Mouse (Mus musculus) heart, postnatal 0 days (tissue): ENCODE results near the gene Ndufs8.

Experiments
- CTCF ChIP-seq: IDR thresholded peaks from 2 replicates; pipeline ENCODE4 v1.5.1; 2016; ENCODE audit warnings: antibody characterized with exemption, control low read depth, low read depth
- EP300 ChIP-seq: IDR thresholded peaks from 2 replicates; pipeline ENCODE4 v1.6.1; 2016; ENCODE audit warnings: antibody characterized with exemption, low read depth

DNA sequence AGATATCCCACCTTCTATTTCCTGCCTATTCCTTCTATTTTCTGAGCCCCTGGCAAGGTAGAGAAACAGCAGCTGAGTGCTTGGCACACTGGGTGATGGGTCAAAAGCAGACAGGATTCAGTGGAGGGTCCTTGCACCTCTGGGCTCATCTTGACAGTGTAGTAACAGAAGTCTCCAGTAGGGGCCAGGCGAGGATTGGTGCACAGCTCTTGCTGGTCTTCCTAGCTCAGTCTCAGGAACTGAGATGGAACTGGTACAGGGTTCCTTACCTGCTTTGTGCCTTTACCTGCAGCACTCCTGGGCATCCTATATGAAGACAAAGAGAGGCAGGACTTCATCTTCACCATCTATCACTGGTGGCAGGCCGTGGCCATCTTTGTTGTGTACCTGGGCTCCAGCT, 34.1 kb upstream of the Ndufs8 start:
- peak; percentile 94 for TF ChIP-seq CTCF
- TF ChIP-seq EP300 = no peak
